Mouse (Mus musculus): ENCODE data around the gene Tex19.2. TPM values are rescaled to one million over a fixed set of nuclear protein-coding genes. Genes with fewer than 3 reads are reported as not detected.

Tex19.2 gene
- polyA plus RNA-seq (2014; fragmentation: Nextera tagmentation; extraction: Ambion mirVana): not detected in 2 replicates

DNA sequence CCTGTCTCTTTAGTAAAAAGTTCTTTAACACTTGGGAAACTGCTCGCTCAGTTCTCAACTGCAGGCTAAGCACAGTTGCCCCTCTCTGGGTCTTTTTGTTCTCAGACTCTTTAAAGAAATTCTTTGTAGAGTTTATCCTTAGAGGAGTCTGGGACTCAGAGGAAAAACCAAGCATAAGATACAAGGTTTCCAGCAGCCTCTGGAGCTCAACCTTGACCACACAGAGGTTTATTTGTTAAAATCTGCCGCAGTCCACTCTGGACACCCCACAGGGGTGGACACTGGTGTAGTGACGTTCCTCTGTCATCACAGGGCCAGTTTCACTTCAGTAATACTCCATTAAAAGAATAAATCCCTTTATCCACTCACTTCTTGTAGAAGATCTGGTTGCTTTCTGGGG is at the start of gene Tex19.2:
Gene Tex19.2, minus strand, starts transcription at position 101 of the 400 bp plus-strand sequence.
- Histone ChIP-seq H3K27ac (ENCODE audit: low read depth, low read length) (no peak within 1 kb of the TSS), H3K4me2 (replicated peaks; ENCODE audit: low read depth, low read length) (no peak within 1 kb of the TSS), H3K9me3 (ENCODE audit: control insufficient read depth, low read length) (no peaks in the 10 kb centered on the region), H3K4me1 (replicated peaks; ENCODE audit: control insufficient read depth, insufficient read depth, low read length) (no peaks in the 10 kb centered on the region), H3K27me3 (ENCODE audit: control insufficient read depth, insufficient read depth, low read length) (no peaks in the 10 kb centered on the region), H3K36me3 (ENCODE audit: control insufficient read depth, insufficient read depth, low read length) (no peaks in the 10 kb centered on the region), H3K4me3 (ENCODE audit: low read depth, low read length) (no peak within 1 kb of the TSS), H3K9ac (ENCODE audit: low read depth, low read length) (no peak within 1 kb of the TSS)
- DNase-seq (ENCODE audit: low spot score): no peak
- WGBS: 70% methylated on average over 3 of the region's 3 CpGs
- no peak for ATAC-seq (ENCODE audit: low FRiP score)

GRCm38 (mm10) chr11:121163751-121164150 is 45.3 kb upstream of the Tex19.2 start:
- Histone ChIP-seq H3K4me2 (replicated peaks; ENCODE audit: low read depth, low read length) (no peak overlapping the region), H3K36me3 (ENCODE audit: control insufficient read depth, insufficient read depth, low read length) (no peaks in the 10 kb centered on the region), H3K9me3 (ENCODE audit: control insufficient read depth, low read length) (no peaks in the 10 kb centered on the region), H3K9ac (ENCODE audit: low read depth, low read length) (no peak overlapping the region), H3K27ac (ENCODE audit: low read depth, low read length) (no peak overlapping the region), H3K4me3 (ENCODE audit: low read depth, low read length) (no peak overlapping the region), H3K27me3 (ENCODE audit: control insufficient read depth, insufficient read depth, low read length) (no peaks in the 10 kb centered on the region), H3K4me1 (replicated peaks; ENCODE audit: control insufficient read depth, insufficient read depth, low read length) (no peaks in the 10 kb centered on the region)
- ATAC-seq (ENCODE audit: low FRiP score): no peak
- 86% methylated on average over 4 of the region's 4 CpGs for WGBS
- no peak for DNase-seq (ENCODE audit: low spot score)

DNA sequence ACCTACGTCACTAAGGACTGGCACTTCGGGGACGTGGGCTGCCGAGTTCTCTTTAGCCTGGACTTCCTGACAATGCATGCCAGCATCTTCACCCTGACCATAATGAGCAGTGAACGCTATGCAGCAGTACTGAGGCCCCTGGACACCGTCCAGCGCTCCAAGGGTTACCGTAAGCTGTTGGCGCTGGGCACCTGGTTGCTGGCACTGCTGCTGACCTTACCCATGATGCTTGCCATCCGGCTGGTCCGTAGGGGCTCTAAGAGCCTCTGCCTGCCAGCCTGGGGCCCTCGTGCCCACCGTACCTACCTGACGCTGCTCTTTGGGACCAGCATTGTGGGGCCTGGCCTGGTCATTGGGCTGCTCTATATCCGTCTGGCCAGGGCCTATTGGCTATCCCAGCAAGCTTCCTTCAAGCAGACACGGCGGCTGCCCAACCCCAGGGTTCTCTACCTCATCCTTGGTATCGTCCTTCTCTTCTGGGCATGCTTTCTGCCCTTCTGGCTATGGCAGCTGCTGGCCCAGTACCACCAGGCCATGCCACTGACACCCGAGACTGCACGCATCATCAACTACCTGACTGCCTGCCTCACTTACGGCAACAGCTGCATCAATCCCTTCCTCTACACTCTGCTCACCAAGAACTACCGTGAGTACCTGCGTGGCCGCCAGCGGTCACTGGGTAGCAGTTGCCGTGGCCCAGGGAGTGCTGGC is 42.3 kb upstream of the Tex19.2 start:
- no peak for DNase-seq (ENCODE audit: low spot score)
- H3K9me3 ChIP-seq (ENCODE audit: control insufficient read depth, low read length): no peaks in the 10 kb centered on the region
- no peaks in the 10 kb centered on the region; the same call in 1 of the 2 replicates for H3K4me1 ChIP-seq (replicated peaks; ENCODE audit: control insufficient read depth, insufficient read depth, low read length)
- no peak overlapping the region for H3K9ac ChIP-seq (ENCODE audit: low read depth, low read length)
- WGBS: 94% methylated on average over 26 of the region's 26 CpGs
- ATAC-seq (ENCODE audit: low FRiP score): no peak
- H3K4me2 ChIP-seq (replicated peaks; ENCODE audit: low read depth, low read length): no peak overlapping the region
- H3K36me3 ChIP-seq (ENCODE audit: control insufficient read depth, insufficient read depth, low read length): no peaks in the 10 kb centered on the region
- no peak overlapping the region for H3K4me3 ChIP-seq (ENCODE audit: low read depth, low read length)
- H3K27ac ChIP-seq (ENCODE audit: low read depth, low read length): no peak overlapping the region
- H3K27me3 ChIP-seq (ENCODE audit: control insufficient read depth, insufficient read depth, low read length): peaks cover 21% of the 10 kb centered on the region

DNA sequence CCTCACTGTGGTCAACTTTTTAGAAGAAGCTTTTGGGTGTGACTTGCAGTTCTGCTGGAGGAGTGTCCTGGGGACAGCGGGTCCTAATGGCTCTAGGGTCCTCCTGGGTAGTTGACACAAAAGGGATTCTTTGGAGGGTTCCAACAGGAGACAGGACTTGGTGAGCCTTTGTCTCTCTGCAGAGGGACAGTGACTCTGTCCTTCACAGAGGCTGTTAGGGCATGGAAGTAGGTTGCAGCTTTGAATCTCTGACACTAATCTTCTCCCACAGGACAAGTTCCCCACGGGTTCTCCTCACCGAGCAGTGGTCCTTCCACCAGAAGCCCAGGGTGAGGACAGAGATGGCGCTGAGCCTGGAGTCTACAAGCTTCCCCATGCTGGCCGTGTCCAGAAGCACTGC is 41.5 kb upstream of the Tex19.2 start, which contains the start of gene Uts2r:
Gene Uts2r, plus strand, starts transcription at position 301 of the 400 bp plus-strand sequence.
- DNase-seq (ENCODE audit: low spot score): no peak
- Histone ChIP-seq H3K27ac (ENCODE audit: low read depth, low read length) (no peak within 1 kb of the TSS), H3K9me3 (ENCODE audit: control insufficient read depth, low read length) (no peaks in the 10 kb centered on the region), H3K4me2 (replicated peaks; ENCODE audit: low read depth, low read length) (no peak within 1 kb of the TSS), H3K4me1 (replicated peaks; ENCODE audit: control insufficient read depth, insufficient read depth, low read length) (no peaks in the 10 kb centered on the region; the same call in 1 of the 2 replicates), H3K9ac (ENCODE audit: low read depth, low read length) (no peak within 1 kb of the TSS), H3K36me3 (ENCODE audit: control insufficient read depth, insufficient read depth, low read length) (no peaks in the 10 kb centered on the region), H3K27me3 (ENCODE audit: control insufficient read depth, insufficient read depth, low read length) (peaks cover 30% of the 10 kb centered on the region), H3K4me3 (ENCODE audit: low read depth, low read length) (no peak within 1 kb of the TSS)
- no peak for ATAC-seq (ENCODE audit: low FRiP score)
- 86% methylated on average over 5 of the region's 5 CpGs for WGBS

- H3K4me1 ChIP-seq (replicated peaks; ENCODE audit: control insufficient read depth, insufficient read depth, low read length): no peaks in the 10 kb centered on the region; the same call in 1 of the 2 replicates
- H3K9ac ChIP-seq (ENCODE audit: low read depth, low read length): peak overlapping the region; percentile 12; the same call in 1 of the 2 replicates
- H3K36me3 ChIP-seq (ENCODE audit: control insufficient read depth, insufficient read depth, low read length): no peaks in the 10 kb centered on the region
- ATAC-seq (ENCODE audit: low FRiP score): no peak
- H3K9me3 ChIP-seq (ENCODE audit: control insufficient read depth, low read length): no peaks in the 10 kb centered on the region
- peak overlapping the region; percentile 29 for H3K4me3 ChIP-seq (ENCODE audit: low read depth, low read length)
- under 1% methylated on average over 45 of the region's 45 CpGs for WGBS
- H3K4me2 ChIP-seq (replicated peaks; ENCODE audit: low read depth, low read length): peak overlapping the region; percentile 53
- peaks cover 30% of the 10 kb centered on the region for H3K27me3 ChIP-seq (ENCODE audit: control insufficient read depth, insufficient read depth, low read length)
- peak; percentile 41 for DNase-seq (ENCODE audit: low spot score)
- no peak overlapping the region for H3K27ac ChIP-seq (ENCODE audit: low read depth, low read length)
Observed at GRCm38 (mm10) chr11:121156411-121156891, 38.0 kb upstream of the Tex19.2 start.

- WGBS: 21% methylated on average over 4 of the region's 4 CpGs
- Histone ChIP-seq H3K36me3 (ENCODE audit: control insufficient read depth, insufficient read depth, low read length) (no peaks in the 10 kb centered on the region), H3K9me3 (ENCODE audit: control insufficient read depth, low read length) (no peaks in the 10 kb centered on the region), H3K4me2 (replicated peaks; ENCODE audit: low read depth, low read length) (no peak overlapping the region), H3K27ac (ENCODE audit: low read depth, low read length) (peak overlapping the region; percentile 56), H3K4me1 (replicated peaks; ENCODE audit: control insufficient read depth, insufficient read depth, low read length) (no peaks in the 10 kb centered on the region; the same call in 1 of the 2 replicates), H3K4me3 (ENCODE audit: low read depth, low read length) (no peak overlapping the region), H3K27me3 (ENCODE audit: control insufficient read depth, insufficient read depth, low read length) (peaks cover 30% of the 10 kb centered on the region), H3K9ac (ENCODE audit: low read depth, low read length) (no peak overlapping the region)
- ATAC-seq (ENCODE audit: low FRiP score) (peak; percentile 71), DNase-seq (ENCODE audit: low spot score) (peak; percentile 56)
Observed at GRCm38 (mm10) chr11:121154203-121154602, 35.7 kb upstream of the Tex19.2 start.

DNA sequence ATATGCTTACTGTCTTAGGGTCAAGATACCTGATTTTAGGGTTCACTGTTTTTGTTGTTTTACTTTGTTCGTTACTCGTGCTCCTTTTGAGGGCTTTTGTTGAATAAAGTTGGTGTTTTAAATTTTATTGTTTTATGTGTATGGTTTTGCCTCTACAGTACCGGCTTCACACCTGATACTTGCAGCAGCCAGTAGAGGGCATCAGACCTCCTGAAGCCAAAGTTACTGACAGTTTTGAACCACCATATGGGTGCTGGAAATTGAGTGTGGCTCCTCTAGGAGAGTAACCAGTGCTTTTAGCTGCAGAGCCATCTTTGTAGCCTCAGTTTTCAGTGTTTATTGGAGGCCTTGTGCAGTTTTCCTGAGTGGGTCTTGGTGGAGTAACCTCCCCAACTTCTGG is 29.7 kb upstream of the Tex19.2 start:
- Histone ChIP-seq H3K27me3 (ENCODE audit: control insufficient read depth, insufficient read depth, low read length) (no peaks in the 10 kb centered on the region), H3K36me3 (ENCODE audit: control insufficient read depth, insufficient read depth, low read length) (no peaks in the 10 kb centered on the region), H3K4me1 (replicated peaks; ENCODE audit: control insufficient read depth, insufficient read depth, low read length) (no peaks in the 10 kb centered on the region), H3K4me2 (replicated peaks; ENCODE audit: low read depth, low read length) (no peak overlapping the region), H3K4me3 (ENCODE audit: low read depth, low read length) (no peak overlapping the region), H3K9me3 (ENCODE audit: control insufficient read depth, low read length) (no peaks in the 10 kb centered on the region), H3K27ac (ENCODE audit: low read depth, low read length) (no peak overlapping the region), H3K9ac (ENCODE audit: low read depth, low read length) (no peak overlapping the region)
- ATAC-seq (ENCODE audit: low FRiP score) (no peak), DNase-seq (ENCODE audit: low spot score) (no peak)
- 84% methylated on average over 3 of the region's 3 CpGs for WGBS

DNA sequence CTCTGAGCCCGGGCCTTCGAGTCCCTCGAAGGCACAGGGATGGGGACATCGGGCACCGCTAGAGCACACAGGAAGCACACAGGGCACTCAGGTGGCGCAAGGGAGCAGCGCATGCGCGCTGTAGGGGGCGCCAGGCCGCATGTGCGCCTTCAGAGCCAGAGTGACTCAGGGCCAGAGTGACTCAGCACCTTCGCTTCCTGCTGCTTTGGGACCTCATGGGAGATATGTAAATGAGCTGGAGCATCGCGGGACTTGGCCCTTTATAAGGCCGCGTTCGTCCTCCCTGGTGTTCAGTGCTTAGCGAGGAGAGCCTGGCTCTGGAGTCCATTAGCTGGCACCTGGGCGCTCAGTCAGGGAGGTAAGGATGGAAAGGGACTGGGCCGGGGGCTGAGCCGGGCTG is 27.4 kb upstream of the Tex19.2 start, which contains the start of gene Tex19.1:
Gene Tex19.1, plus strand, starts transcription at position 279 of the 400 bp plus-strand sequence.
- no peak for ATAC-seq (ENCODE audit: low FRiP score)
- Histone ChIP-seq H3K27ac (ENCODE audit: low read depth, low read length) (no peak within 1 kb of the TSS), H3K4me3 (ENCODE audit: low read depth, low read length) (no peak within 1 kb of the TSS), H3K9ac (ENCODE audit: low read depth, low read length) (no peak within 1 kb of the TSS), H3K4me2 (replicated peaks; ENCODE audit: low read depth, low read length) (no peak within 1 kb of the TSS), H3K36me3 (ENCODE audit: control insufficient read depth, insufficient read depth, low read length) (no peaks in the 10 kb centered on the region), H3K27me3 (ENCODE audit: control insufficient read depth, insufficient read depth, low read length) (no peaks in the 10 kb centered on the region), H3K4me1 (replicated peaks; ENCODE audit: control insufficient read depth, insufficient read depth, low read length) (no peaks in the 10 kb centered on the region), H3K9me3 (ENCODE audit: control insufficient read depth, low read length) (no peaks in the 10 kb centered on the region)
- no peak for DNase-seq (ENCODE audit: low spot score)
- 93% methylated on average over 22 of the region's 22 CpGs for WGBS
